Mouse (Mus musculus) spleen, adult 18-20 months (tissue): Measurements from ENCODE around the gene Rrad.
A peak's percentile ranks its signal among the peaks of the same experiment; 100 is the strongest.

Source experiments
- DNase-seq, 2 experiments: peaks; one replicate each; pipeline ENCODE4 v3.0.0; 2022; ENCODE audit warnings: mixed read lengths in 2 of 2

The Rrad gene

DNA sequence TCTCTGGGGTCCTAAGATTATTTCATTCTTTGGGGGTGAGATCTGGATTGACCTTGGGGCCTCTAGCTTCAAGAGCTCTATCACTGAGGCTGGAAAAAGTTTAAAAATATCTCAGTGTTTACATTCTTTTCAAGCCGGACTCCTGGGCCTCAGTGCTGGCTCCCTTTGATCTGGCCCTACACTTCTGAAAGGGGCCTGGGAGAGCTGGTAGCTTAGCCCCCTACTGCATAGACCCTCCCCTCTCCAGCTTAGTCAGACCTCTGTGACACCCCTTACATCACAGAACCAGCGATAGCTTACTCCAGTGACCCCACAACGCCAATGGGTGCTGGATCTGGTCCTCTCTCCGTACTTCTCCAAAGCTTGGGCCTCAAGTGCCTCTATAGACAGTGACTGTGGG lies 19.5 kb downstream of the Rrad start:
- DNase-seq, result no peak

- DNase-seq, result no peak
Observed at GRCm38 (mm10) chr8:104610185-104610766, 20.9 kb downstream of the Rrad start.

DNA sequence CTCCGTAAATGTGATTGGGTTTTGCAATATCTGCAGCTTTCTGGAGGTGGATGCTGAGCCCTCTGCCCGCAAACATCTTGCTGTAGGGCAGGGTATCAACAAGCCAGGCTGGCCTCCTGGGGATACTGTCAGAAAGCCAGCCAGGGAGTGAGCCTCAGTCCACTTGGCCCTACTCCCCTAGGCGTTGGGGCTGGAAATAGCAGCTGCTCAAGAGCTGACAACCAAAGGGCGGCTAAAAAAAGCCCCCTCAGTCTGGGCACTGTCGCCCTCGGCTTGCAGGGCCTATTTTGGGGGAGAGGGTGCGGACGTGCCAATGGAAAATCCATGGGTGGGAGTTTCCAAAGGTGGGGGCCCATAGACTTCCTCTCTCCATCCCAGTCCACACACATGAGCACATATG lies 21.9 kb downstream of the Rrad start:
- no peak for DNase-seq

DNA sequence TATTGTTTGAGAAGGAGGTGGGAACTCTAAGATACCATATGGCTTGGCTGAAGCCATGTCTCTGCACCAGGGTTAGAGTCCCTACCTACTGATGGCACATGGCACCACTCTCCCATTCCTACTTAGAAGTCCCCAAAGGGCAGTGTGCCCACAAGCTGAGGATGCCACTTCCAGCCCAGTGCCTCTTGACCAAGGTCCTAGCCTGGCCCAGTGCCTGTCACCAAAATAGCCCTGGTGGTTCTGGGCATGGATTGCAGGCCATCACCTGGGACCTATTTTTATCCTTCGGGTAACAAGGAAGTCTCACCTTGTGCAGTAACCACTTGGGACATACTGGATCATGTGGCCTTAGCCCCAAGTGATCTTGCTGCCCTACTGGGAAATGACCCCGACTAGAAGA lies 23.2 kb downstream of the Rrad start:
- no peak for DNase-seq

GRCm38 (mm10) chr8:104606329-104606728 lies 24.8 kb downstream of the Rrad start:
- no peak for DNase-seq

GRCm38 (mm10) chr8:104603245-104603593 lies 27.9 kb downstream of the Rrad start:
- no peak for DNase-seq

- DNase-seq, result peak; percentile 64 to 74
Observed at GRCm38 (mm10) chr8:104602468-104603244, 28.5 kb downstream of the Rrad start.

- no peak for DNase-seq
Observed at GRCm38 (mm10) chr8:104601941-104602371, 29.2 kb downstream of the Rrad start.

DNA sequence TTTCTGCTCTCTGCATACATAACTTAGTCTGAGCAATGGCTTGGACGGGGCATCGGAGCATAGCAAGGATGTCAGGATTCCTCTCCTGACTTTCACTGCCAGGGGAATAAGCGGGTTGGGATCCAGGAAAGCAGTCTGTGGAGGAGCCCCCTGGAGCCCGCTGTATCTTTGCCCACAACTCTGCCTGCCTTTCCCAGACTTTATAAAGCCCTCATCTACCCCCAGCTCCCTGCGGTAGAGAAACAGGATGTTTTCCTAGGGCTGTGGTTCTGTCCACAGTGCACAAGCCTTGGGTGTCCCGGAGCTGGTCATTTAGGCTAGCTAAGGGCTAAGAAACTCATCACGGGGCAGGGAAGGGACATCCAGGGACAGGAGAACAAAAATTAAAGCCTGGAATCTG lies 29.7 kb downstream of the Rrad start:
- no peak for DNase-seq

DNA sequence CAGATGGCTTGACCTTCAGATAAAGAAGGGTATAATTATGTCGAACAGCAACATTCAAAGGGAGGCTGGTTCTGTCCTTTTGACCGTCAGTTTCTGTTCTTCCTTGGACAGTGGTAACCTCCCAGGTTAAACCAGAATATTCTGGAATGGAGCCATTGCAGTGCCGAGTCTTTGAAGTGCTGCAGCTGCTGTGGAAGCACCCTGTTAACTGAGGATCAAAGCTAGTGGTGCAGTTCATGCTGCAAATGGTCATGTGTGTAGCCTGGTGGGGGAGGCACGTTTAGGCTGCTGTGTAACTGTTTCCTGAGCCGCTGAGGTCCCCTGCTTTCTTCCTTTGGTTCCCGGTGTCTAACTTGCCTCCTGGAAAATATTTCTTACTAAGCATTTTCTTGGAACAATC lies 32.6 kb downstream of the Rrad start:
- no peak for DNase-seq

GRCm38 (mm10) chr8:104597656-104598055 lies 33.5 kb downstream of the Rrad start:
- DNase-seq, result no peak

- DNase-seq, result no peak
Observed at GRCm38 (mm10) chr8:104595773-104596536, 35.2 kb downstream of the Rrad start.

DNA sequence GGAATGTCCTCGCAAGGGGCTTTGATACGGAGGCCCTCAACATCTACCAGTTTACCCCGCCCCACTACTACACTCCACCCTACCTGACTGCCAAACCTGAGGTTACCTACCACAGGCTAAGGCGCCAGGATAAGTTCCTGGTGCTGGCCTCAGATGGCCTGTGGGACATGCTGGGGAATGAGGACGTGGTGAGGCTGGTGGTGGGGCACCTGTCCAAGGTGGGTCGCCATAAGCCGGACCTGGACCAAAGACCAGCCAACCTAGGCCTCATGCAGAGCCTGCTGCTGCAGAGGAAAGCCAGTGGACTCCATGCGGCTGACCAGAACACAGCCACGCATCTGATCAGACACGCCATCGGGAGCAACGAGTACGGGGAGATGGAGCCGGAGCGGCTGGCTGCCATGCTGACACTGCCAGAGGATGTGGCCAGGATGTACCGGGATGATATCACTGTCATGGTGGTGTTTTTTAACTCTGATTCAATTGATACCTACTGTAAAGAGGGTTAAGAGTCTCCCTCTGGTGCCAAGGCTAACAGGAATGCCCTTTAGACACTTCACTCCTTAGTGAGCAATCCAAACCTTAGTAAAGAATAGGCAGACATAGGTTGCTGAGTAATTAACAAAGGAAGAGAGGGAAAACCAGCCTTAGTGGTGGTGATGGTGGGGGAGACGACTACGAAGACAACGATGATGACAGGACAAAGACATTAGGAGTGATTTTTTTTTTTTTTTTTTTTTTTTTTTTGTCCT lies 36.3 kb downstream of the Rrad start:
- DNase-seq, result no peak

DNA sequence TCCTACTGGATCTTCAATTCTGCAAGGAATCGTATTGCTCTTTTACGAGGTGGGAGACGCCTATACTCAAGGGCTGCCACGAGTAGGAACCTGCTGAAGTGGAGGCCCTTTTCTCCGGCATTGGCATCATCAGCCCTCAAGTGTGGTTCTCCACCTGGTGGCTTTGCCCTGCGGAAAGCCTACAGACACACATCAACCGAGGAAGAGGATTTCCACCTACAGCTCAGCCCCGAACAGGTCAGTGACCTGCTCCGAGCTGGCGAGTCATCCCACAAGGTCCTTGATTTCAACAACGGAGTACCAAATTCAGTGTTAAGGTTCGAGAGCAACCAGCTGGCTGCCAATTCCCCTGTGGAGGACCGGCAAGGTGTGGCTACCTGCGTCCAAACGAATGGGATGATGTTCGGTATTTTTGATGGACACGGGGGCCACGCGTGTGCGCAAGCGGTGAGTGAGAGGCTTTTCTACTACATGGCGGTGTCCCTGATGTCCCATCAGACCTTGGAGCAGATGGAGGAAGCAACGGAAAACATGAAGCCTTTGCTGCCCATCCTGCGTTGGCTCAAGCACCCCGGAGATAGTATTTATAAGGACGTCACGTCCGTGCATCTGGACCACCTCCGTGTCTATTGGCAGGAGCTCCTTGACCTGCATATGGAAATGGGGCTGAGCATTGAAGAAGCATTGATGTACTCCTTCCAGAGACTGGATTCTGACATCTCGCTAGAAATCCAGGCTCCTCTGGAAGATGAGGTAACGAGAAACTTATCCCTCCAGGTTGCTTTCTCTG lies 37.4 kb downstream of the Rrad start:
- no peak for DNase-seq

DNA sequence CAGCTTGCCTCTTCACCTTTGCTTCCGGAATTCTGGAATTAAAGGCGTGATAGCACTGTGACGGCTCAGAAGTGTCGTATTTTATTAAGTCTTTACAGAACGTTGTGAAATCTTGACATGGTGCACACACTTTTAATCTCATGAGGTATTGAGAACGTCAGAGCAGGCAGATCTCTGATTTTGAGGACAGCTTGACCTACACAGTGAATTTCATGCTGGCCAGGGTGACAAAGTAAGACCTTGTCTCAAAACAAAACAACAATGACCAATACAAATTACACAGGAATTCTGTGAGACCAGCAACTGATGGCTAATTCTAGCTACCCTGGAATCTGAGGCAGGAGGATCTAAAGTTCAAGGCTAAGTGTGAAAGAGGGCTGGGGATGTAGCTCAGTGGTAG lies 38.6 kb downstream of the Rrad start:
- DNase-seq, result no peak

DNA sequence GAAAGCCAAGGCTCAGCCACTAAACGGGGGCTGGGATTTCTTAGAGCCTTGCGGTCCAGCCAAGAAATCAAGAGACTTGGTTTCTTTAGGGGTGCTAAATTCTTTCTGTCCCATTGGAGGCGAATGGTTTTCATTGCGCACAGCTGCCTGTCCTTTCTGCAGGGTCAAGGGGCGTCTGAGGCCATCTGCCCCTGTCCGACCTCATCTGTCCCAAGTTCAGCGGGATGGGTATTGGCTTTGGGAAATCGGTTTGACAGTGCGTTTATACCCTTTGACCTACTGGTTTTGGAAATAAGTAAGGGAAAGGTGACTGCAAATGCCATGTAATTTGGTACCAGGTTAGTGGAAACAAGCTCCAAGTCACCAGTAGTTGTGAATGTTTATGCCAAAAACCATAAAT lies 39.3 kb downstream of the Rrad start:
- DNase-seq, result no peak

DNA sequence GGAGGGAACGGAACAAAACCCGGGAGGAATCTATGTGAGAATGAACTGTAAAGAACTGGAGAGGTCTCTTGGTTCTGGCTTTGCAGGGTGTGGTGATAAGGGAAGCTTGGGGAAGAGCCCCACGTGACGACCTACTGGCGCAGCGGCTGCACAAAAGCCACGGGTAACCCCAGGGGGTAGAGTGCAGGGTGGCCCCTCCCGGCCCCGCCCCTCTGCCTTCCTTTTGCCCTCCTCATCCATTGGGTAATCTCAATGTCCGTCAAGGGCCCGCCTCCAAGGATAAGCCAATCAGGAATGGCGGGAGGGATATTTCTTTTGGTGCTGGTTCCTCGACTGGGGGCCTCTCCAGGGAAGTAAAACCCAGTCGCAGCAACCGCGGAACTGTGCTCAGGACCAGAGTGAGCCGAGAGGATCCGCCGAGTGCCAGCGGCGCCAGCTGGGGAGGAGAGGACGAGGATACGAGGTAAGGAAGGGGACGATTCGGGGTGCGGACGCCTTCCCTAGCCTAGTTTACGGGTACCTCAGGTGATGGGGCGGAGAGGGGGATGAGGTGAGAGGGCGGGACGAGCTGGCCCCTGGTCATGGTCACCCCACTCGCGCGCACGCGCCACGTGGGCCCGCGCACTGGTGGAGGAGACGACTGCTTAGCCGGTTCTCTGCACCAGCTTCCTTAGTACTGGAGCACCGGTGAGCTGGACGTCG lies 39.8 kb downstream of the Rrad start, which contains the start of gene Pdp2:
Gene Pdp2 (plus strand): TSS at position 319 of the 702 bp plus-strand sequence.
- peak; percentile 86 to 88 for DNase-seq

GRCm38 (mm10) chr8:104590284-104590683 lies 40.8 kb downstream of the Rrad start:
- no peak for DNase-seq

GRCm38 (mm10) chr8:104584522-104584921 lies 46.6 kb downstream of the Rrad start:
- no peak for DNase-seq
